Mouse (Mus musculus): ENCODE measurements at regions not wholly inside any gene's neighbourhood (a gene's known extent, or its start where the extent isn't known, plus 50 kb on each side); places are given as distances from the start of the nearest gene placed in this dataset.
"Not testable (repeated sequence)": the region's sequence is repeated elsewhere in the genome, so short reads cannot be mapped to it uniquely, and the experiment has no call there.

DNA sequence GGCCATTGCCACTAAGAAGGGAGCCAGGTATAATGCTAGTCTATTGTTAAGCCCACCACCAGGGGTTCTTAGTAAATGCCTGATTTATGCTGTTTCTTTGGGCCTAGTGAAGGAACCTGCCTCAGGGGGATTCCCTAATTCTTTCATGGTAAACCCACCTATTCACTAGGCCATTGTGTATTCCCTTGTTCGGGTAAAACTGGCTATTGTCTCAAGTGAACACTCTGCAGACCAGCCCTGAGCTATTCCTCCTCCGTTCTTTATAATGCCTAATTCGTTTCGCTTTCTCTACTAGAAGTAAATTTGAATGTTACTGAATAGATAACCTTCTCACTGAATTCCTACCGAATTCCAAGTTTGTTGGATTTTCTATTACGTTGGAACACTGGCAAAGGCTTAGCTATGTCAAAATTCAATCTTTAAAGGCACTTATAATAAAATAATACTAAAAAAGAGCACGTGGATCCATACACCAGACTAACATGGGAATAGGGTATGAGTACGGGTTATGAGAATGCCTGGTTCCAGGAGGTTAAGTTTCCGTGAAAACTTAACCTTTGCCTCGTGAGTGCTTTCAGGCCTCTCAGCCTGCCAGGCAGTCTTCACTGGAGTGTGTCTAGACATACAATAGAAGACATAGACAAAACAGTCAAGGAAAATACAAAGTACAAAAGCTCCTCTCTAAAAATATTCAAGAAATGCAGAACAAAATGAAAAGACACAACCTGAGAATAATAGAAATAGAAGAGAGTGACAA lies 536.8 kb upstream of the Cntn5 start:
- not testable (repeated sequence) for H3K9ac ChIP-seq (replicated peaks); H3K36me3 ChIP-seq; H3K27me3 ChIP-seq; H3K4me2 ChIP-seq (replicated peaks); ATAC-seq; H3K4me3 ChIP-seq (replicated peaks); H3K27ac ChIP-seq; H3K9me3 ChIP-seq; H3K4me1 ChIP-seq (replicated peaks)
- 24% methylated on average over 10 of the region's 10 CpGs for WGBS

DNA sequence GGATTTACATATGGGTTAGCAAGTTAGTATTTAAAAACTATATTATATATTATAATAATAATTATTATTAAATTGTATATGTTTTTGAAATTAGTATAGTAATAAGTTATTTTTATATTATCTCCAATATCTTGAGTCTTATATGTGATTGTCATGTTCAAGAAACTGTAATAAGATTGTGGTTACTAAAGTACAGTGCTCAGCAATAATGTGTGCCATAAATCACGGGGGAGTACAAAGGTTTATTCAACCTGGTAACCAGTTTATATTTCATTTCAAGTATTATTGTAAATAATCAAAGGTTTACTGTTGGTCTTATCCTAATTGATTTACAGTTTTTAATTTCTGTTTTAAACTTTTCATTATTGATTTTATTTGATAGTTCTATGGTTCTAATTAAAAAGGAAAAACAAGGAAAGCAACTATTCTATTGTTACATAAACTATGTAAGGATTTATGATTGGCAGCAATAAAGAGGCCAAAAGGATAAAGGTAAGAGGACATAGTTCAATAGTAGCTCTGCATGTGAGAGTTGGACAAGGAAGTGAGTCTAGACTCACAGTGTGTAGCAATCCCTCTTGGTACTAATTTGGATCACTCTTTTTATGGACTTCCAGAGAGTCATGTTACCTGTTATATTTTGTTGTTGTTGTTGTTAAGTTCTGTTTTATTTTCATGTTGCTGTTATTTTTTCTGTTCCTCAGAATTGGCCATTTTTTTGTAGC lies 532.0 kb upstream of the Cntn5 start:
- ATAC-seq = no peak

DNA sequence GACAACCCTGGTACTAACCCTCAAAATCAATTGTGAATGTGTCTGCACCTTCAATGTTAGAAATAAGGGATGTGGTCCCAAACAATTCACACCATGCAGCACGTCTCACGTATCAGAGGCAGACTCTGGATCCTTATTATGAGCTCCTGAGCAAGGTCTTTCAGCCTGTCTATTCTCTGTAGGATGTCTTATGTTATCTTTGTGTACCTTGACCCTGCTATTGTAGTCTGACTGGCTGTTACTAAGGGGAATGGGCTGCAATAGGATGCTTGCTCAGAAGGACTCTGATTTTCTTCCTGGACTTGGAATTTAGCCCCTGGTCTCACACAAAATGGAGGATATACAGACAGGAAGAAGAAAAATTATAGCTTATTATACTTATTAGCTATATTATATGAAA lies 531.4 kb upstream of the Cntn5 start:
- no peaks in the 10 kb centered on the region for H3K9me3 ChIP-seq
- H3K27me3 ChIP-seq = no peaks in the 10 kb centered on the region
- H3K9ac ChIP-seq (replicated peaks) = no peak overlapping the region
- no peaks in the 10 kb centered on the region for H3K4me1 ChIP-seq (replicated peaks)
- H3K27ac ChIP-seq = no peak overlapping the region
- no peak overlapping the region for H3K4me2 ChIP-seq (replicated peaks)
- no peak overlapping the region for H3K4me3 ChIP-seq (replicated peaks)
- no peak for ATAC-seq
- H3K36me3 ChIP-seq = no peaks in the 10 kb centered on the region
- WGBS = 65% methylated on average over 2 of the region's 2 CpGs

More for the DNA sequence above, 532.0 kb upstream of the Cntn5 start:
- Histone ChIP-seq H3K27ac (no peak overlapping the region), H3K4me1 (replicated peaks) (no peaks in the 10 kb centered on the region), H3K27me3 (no peaks in the 10 kb centered on the region), H3K9ac (replicated peaks) (no peak overlapping the region), H3K4me3 (replicated peaks) (no peak overlapping the region), H3K9me3 (no peaks in the 10 kb centered on the region), H3K36me3 (no peaks in the 10 kb centered on the region), H3K4me2 (replicated peaks) (no peak overlapping the region)
- 84% methylated on average over 1 of the region's 1 CpGs for WGBS

- no peaks in the 10 kb centered on the region for H3K27me3 ChIP-seq
- no peaks in the 10 kb centered on the region for H3K9me3 ChIP-seq
- 26% methylated on average over 2 of the region's 2 CpGs for WGBS
- no peak overlapping the region for H3K27ac ChIP-seq
- no peaks in the 10 kb centered on the region for H3K36me3 ChIP-seq
- ATAC-seq = no peak
- H3K4me1 ChIP-seq (replicated peaks) = no peaks in the 10 kb centered on the region
- H3K4me3 ChIP-seq (replicated peaks) = no peak overlapping the region
- no peak overlapping the region for H3K4me2 ChIP-seq (replicated peaks)
- no peak overlapping the region for H3K9ac ChIP-seq (replicated peaks)
Observed at GRCm38 (mm10) chr9:11435019-11435418, 530.4 kb upstream of the Cntn5 start.

DNA sequence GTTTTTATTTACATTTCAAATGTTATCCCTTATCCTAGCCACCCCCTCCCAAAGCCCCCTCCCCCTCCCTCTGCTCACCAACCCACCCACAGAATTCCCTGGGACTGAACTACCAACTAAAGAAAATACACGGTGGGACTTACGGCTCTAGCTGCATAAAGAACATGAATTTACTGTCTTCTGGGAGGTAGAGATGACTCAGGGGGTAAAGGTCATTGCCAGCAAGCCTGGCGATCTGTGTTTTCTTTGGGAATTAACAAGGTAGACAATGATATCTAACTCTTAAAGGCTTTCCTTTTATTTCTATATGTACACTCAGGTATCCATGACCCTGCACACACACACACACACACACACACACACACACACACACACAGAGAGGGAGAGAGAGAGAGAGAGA lies 521.9 kb upstream of the Cntn5 start:
- no peaks in the 10 kb centered on the region for H3K36me3 ChIP-seq
- H3K4me2 ChIP-seq (replicated peaks) = no peak overlapping the region
- H3K9ac ChIP-seq (replicated peaks) = no peak overlapping the region
- H3K9me3 ChIP-seq = no peaks in the 10 kb centered on the region
- WGBS = 86% methylated on average over 3 of the region's 3 CpGs
- H3K4me3 ChIP-seq (replicated peaks) = no peak overlapping the region
- H3K27ac ChIP-seq = no peak overlapping the region
- no peaks in the 10 kb centered on the region for H3K27me3 ChIP-seq
- ATAC-seq = no peak
- H3K4me1 ChIP-seq (replicated peaks) = no peaks in the 10 kb centered on the region

- ATAC-seq = no peak
- H3K36me3 ChIP-seq = no peaks in the 10 kb centered on the region
- no peak overlapping the region for H3K27ac ChIP-seq
- H3K4me3 ChIP-seq (replicated peaks) = no peak overlapping the region
- H3K9me3 ChIP-seq = no peaks in the 10 kb centered on the region
- H3K27me3 ChIP-seq = no peaks in the 10 kb centered on the region
- H3K9ac ChIP-seq (replicated peaks) = no peak overlapping the region
- no peak overlapping the region for H3K4me2 ChIP-seq (replicated peaks)
- 91% methylated on average over 2 of the region's 2 CpGs for WGBS
- H3K4me1 ChIP-seq (replicated peaks) = no peaks in the 10 kb centered on the region
Observed at GRCm38 (mm10) chr9:11396829-11397228, 492.3 kb upstream of the Cntn5 start.

DNA sequence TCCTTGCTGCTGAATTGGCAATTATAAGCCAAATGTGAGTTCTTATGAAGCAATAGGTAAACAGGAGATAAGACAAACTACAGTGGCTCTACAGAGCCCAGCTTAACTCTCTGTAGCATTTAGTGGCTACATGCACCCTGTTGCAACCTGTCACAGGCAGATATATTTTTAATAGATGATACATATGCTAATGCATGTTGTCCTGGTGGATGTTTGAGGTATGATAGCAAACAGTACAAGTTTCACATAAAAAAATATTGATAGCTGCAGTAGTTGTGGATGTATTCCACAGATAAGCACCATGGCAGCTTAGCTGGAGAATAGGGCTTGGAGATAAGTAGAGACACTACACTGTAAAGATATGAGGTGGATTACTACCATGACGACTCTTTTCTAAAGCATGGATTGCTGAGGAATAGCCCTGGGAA lies 477.1 kb upstream of the Cntn5 start:
- no peak overlapping the region for H3K9ac ChIP-seq (replicated peaks)
- no peak overlapping the region for H3K4me3 ChIP-seq (replicated peaks)
- H3K27ac ChIP-seq = no peak overlapping the region
- WGBS = 91% methylated on average over 1 of the region's 1 CpGs
- H3K36me3 ChIP-seq = no peaks in the 10 kb centered on the region
- no peak for ATAC-seq
- H3K27me3 ChIP-seq = no peaks in the 10 kb centered on the region
- no peak overlapping the region for H3K4me2 ChIP-seq (replicated peaks)
- H3K9me3 ChIP-seq = no peaks in the 10 kb centered on the region
- no peaks in the 10 kb centered on the region for H3K4me1 ChIP-seq (replicated peaks)

GRCm38 (mm10) chr9:11380531-11380930 lies 476.0 kb upstream of the Cntn5 start:
- H3K36me3 ChIP-seq = no peaks in the 10 kb centered on the region
- no peak overlapping the region for H3K4me2 ChIP-seq (replicated peaks)
- H3K9me3 ChIP-seq = no peaks in the 10 kb centered on the region
- H3K27ac ChIP-seq = no peak overlapping the region
- H3K4me1 ChIP-seq (replicated peaks) = no peaks in the 10 kb centered on the region
- 93% methylated on average over 7 of the region's 7 CpGs for whole genome bisulfite sequencing
- no peak overlapping the region for H3K9ac ChIP-seq (replicated peaks)
- no peak for ATAC-seq
- no peak overlapping the region for H3K4me3 ChIP-seq (replicated peaks)
- no peaks in the 10 kb centered on the region for H3K27me3 ChIP-seq

DNA sequence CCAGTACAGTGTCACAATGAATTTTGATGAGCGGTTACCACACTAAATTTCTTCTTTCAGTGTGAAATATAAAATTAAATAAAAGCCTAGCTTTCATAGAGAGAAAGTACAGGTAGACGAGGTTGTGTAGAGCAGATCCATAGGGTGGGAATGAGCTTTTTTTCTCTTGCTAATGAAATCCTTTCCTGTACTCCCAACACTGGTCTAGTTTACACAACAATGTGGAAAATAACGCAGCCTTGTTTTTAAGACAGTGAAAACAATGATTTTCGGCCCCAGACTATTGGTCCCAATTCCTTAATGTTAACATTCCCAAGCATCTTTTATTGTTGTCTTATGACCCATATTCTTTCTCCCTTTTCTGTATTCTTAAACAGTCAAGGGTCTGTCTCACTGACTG lies 473.5 kb upstream of the Cntn5 start:
- WGBS = 88% methylated on average over 4 of the region's 4 CpGs
- H3K4me3 ChIP-seq (replicated peaks) = no peak overlapping the region
- H3K4me2 ChIP-seq (replicated peaks) = no peak overlapping the region
- no peaks in the 10 kb centered on the region for H3K9me3 ChIP-seq
- no peaks in the 10 kb centered on the region for H3K36me3 ChIP-seq
- no peak overlapping the region for H3K9ac ChIP-seq (replicated peaks)
- no peaks in the 10 kb centered on the region for H3K4me1 ChIP-seq (replicated peaks)
- ATAC-seq = no peak
- no peaks in the 10 kb centered on the region for H3K27me3 ChIP-seq
- H3K27ac ChIP-seq = no peak overlapping the region

GRCm38 (mm10) chr9:11377586-11377985 lies 473.0 kb upstream of the Cntn5 start:
- H3K27ac ChIP-seq = no peak overlapping the region
- no peaks in the 10 kb centered on the region for H3K9me3 ChIP-seq
- no peak overlapping the region for H3K4me3 ChIP-seq (replicated peaks)
- 78% methylated on average over 4 of the region's 4 CpGs for WGBS
- ATAC-seq = no peak
- no peaks in the 10 kb centered on the region for H3K27me3 ChIP-seq
- no peaks in the 10 kb centered on the region for H3K36me3 ChIP-seq
- H3K9ac ChIP-seq (replicated peaks) = no peak overlapping the region
- H3K4me1 ChIP-seq (replicated peaks) = no peaks in the 10 kb centered on the region
- H3K4me2 ChIP-seq (replicated peaks) = no peak overlapping the region

DNA sequence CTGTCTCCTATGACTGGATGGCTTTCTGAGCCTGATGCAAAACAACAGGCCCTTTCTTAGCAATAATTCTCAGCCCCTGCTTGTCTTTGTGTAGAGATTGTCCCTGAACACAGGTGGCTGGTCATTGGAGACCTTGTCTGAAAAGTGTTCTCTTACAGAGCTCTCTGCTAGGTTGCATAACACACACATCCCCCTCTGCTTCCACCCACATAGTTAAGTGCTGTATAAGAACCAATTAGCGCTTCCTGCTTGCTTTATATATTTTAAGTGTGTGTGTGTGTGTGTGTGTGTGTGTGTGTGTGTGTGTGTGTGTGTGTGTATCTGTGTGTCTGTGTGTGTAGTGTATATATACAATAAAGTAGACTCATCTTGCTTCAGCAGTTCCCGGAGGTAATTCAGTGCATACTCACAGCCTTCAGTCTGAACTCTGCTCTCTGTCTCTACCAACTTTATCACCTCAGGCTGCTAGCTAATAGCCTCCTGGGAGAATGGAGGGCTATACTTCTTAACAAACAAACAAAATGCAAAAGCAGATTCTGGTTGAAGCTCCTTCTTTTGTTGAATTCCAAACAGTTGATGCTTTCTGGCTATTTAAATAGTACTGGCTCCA lies 468.8 kb upstream of the Cntn5 start:
- Histone ChIP-seq H3K36me3 (no peaks in the 10 kb centered on the region), H3K27me3 (no peaks in the 10 kb centered on the region), H3K27ac (no peak overlapping the region), H3K4me2 (replicated peaks) (no peak overlapping the region), H3K9me3 (no peaks in the 10 kb centered on the region), H3K9ac (replicated peaks) (no peak overlapping the region), H3K4me1 (replicated peaks) (no peaks in the 10 kb centered on the region), H3K4me3 (replicated peaks) (no peak overlapping the region)
- no peak for ATAC-seq
- 91% methylated on average over 2 of the region's 2 CpGs for WGBS

- WGBS = 64% methylated on average over 1 of the region's 1 CpGs
- no peaks in the 10 kb centered on the region for H3K9me3 ChIP-seq
- H3K4me3 ChIP-seq (replicated peaks) = no peak overlapping the region
Observed at GRCm38 (mm10) chr9:11368056-11368455, 463.5 kb upstream of the Cntn5 start.

More at GRCm38 (mm10) chr9:11368056-11368455, 463.5 kb upstream of the Cntn5 start:
- H3K36me3 ChIP-seq = no peaks in the 10 kb centered on the region
- no peak for ATAC-seq
- H3K27ac ChIP-seq = no peak overlapping the region
- H3K4me1 ChIP-seq (replicated peaks) = no peaks in the 10 kb centered on the region
- no peak overlapping the region for H3K9ac ChIP-seq (replicated peaks)
- no peak overlapping the region for H3K4me2 ChIP-seq (replicated peaks)
- no peaks in the 10 kb centered on the region for H3K27me3 ChIP-seq
